Mouse (Mus musculus) frontal cortex, adult 2 months (tissue): ENCODE results near the gene Ntm. TPM values are rescaled to one million over a fixed set of nuclear protein-coding genes. Genes with fewer than 3 reads are reported as not detected.

Source experiments
- DNase-seq, 2 experiments: peaks; one replicate each; pipeline ENCODE4 v3.0.0; 2022; ENCODE audit warnings: low spot score in 1 of 2; ENCODE audit errors: extremely low spot score in 1 of 2
- polyA plus RNA-seq: library from polyadenylated mRNA; depleted of rRNA; stranded (reverse); fragments of >200 nt; gene quantifications from 2 replicates; pipeline ENCODE4 v1.2.3, GENCODE M21; 2012

Gene Ntm
- polyA plus RNA-seq, 1 experiment, result 184 TPM

DNA sequence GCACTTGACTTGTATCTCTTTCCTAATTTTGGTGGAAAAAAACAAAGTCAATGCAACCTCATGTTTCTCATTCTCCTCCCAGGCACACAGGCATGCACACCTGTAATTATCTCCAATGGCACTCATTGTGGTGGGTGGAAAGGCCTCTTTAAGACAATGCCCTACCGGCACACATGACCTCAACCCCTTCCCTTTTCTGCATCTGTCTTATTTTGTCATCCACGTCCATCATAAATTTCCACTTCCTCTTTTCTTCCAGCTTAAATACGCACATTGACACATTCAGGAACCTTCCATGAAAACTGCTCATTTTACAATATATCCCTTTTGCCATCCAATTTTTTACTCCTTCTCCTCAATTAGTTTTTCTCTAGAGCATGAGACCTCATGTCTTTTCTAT is 74.2 kb downstream of the Ntm start:
- DNase-seq, result no peak

DNA sequence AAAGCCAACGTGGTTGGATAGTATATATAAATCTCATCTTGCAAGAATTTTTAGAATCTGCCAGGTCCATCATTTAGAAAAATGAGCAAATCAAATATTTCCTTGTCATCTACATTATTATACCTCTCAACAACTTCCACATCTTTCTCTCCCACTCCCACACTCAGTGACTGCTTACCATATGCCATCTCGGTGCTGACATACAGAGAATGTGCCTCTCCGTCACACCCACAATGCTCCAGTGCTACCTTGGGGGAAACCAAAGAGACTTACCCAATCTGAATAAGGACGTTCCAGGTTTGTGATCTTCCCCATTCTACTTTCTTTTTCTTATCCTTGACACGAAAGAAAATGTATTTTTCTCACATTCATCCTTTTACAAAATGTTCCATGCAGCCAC is 75.0 kb downstream of the Ntm start:
- DNase-seq, result peak in 1 of 2 experiments; percentile 55

DNA sequence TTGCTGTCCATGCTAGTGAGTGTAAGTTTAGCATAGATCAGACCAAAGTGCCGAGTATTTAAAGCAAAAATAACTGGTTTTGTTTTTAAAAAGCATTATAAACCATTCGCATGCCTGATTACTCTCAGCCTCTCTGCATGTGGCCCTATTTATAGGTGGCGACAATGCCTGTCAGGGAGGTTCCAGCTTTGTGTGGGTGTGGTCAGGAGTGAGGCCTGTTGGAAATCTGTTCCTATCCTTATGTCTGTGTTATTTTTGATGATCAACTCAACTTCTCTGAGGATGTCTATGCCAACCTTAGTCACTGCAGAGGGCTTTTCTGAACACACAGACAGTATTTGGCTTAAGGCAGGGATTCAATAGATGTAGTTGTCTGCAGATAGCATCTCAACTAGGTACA is 78.9 kb downstream of the Ntm start:
- DNase-seq, result peak; percentile 28 to 63

DNA sequence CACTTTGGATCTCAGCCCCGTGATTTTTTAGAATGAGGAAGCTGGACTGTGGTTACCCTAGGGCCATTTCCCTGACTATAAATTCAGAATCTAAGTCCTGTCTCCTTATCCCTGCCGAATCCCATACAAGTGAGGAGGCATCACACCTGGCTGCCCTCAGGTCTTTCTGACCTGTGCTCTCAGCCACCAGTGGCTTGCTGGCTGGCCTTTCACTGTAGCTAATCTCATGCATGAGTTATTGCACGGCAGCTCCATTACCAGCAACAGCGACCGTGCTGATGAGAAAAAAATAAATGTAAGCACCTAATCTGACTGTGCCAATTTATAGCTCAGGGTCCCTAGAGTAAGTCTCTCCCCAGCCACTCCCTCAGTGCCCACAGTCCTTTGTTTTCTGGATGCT is 81.3 kb downstream of the Ntm start:
- no peak for DNase-seq

DNA sequence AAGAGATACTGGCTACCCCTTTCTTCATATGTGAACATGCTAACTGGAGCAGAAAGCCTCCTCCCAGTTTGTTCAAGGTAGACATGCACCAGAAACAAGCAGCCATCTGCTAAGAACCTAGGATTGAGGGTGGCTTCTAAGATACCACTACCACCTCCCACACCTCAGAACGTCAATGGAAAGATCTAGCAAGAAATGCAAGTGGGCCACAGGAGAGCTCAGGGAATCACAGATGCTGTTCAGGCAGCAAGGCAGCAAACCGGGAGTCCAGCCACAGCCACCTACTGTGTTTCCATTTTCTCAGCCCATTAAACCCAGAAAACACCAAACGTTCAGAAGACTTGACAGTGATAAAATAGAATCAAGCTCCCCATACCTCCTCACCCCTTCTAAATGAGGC is 85.4 kb downstream of the Ntm start:
- DNase-seq, result peak; percentile 31 to 59

DNA sequence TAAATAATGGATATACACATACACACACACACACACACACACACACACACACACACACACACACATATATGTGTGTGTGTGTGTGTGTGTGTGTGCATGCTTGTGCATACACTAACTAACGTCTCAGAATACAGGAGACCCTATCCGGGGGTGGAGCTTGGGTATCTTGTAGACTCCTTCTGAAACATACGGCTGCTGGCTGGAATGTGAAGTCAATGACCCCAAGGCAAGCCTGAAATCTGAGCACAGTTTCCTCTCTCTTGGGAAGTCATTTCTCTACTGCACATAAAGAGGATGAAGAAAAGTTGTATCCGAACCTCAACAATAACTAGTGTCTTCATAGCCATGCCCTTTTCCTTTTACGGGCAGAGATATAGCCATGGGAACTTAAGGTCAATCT is 95.2 kb downstream of the Ntm start:
- no peak for DNase-seq

DNA sequence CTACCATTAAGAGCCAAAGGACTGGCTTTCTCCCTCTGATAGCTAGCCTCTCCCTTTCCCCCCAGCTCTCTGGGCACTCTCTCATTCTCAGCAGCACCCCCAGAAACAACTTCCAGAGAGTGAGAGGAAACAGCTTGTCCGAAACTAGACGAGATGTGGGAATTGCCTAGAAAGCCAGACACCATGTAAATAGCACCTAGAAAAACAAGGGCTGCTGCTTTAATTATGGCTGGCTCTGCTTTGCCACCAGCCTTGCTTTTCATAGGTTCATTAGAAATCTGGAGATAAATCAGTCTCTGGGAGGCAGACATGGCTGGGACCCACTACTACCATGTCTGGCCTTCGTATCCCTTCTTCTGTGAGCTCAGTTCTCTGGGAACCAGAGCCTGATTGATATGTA is 96.1 kb downstream of the Ntm start:
- no peak for DNase-seq

DNA sequence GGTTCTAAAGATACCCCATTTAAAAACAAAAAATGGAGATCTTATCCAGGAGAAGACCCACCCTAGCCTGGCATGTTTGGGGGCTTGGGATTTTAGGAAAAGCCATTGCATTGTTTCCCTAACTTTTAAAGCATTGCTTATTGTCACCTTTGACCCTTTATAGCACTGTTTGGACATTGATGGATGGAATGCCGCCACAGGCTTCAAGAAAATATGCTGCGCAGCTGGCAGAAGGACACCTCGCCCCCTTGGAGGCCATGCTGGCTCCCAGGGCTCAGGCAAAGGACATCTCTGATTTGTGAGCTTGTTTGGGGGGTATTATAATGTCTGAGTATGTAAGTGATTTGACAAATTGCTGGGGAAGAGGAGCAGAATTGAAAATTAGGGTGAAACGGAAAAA is 96.8 kb downstream of the Ntm start:
- DNase-seq, result no peak

DNA sequence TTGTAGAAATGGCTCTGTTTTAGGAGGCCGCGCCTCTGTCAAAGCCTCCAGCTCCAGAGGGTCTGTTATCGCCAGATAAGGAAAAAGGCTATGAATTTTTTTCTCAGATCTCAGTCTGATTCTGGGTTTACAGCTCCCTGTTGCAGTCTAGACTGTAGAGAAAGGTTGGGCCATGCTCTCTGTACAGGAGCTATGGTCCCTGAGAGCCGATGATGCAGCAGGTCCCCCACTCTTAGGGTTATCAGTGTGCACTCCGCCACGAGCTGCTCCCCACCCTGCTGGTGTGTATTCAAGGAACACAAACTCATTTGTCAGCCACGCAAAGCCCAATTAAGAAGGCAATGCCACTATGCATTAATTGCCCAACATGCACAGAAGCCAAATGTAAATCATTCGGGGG is 97.4 kb downstream of the Ntm start:
- no peak for DNase-seq

DNA sequence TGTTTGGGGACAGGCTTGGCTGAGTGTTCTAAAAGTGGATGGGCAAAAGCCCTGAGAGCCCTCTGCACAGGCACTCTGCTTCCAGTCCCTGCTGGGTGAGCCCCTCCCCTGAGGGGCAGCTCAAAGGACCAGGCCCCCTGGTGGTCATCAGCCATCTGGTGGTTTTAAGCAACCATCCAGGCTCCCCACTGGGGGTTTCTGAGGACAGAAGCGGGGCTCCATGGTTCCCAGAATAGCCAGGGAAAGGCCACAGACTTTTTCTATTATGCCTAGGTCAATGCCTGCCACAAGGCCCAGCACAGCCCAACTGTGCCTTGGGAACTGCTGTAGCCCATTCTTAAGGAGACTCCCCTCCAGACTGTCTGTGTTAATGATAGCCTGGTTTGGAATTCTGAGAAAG is 98.1 kb downstream of the Ntm start:
- DNase-seq, result no peak

DNA sequence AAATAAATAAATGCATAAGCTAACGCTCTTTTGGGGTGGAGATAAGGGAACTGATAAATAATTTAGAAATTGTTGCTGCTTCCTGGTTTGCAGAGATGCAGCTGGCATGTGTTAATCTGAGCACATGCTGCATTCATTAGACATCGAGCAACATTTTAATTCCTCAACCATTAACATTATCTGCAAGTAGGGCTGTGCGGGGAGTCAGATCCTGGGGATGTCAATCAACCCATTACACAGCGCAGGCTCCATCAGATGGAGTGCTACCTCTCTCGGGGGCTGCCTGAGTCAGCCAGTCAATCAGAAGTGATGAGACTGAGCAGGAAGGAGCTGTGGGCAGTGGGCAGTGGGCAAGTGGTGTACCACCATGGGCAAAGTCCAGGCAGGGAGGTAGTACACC is 100.5 kb downstream of the Ntm start:
- no peak for DNase-seq

DNA sequence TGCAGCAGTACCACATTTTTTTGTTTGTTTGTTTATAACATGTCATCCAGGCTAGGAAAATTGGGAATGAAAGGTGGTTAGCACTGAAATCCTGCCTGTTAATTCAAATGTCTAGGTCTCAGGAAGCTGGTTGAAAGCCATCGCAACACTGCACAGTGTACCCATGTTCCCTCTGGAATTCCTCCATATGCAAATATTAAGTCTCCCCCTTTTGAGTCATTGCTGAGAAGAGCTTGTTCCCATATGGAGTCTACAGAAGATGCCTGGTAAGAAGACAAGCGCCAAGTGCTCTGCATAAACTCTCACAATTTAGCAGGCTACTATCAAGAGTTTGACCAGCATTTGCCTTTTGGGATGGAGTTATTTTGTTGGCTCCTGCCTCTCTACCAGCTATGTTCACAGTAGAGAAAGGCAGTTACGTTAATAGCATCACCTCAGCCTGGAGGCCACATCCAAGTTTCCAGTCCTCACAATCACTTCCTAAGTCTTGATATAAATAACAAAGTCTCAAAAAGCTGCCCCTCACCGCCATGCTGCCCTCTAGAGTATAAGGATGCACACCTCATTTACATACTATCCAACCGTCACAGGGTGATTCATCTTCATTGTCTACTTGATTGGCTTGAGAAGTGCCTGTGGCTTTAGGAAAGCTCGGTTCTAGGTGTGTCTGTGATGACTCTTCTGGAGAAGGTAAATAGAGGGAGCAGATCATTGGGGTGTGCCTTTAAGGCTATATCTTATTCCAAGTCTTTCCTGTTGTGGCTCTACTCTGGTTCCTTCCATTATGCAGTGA is 103.5 kb downstream of the Ntm start:
- no peak for DNase-seq

DNA sequence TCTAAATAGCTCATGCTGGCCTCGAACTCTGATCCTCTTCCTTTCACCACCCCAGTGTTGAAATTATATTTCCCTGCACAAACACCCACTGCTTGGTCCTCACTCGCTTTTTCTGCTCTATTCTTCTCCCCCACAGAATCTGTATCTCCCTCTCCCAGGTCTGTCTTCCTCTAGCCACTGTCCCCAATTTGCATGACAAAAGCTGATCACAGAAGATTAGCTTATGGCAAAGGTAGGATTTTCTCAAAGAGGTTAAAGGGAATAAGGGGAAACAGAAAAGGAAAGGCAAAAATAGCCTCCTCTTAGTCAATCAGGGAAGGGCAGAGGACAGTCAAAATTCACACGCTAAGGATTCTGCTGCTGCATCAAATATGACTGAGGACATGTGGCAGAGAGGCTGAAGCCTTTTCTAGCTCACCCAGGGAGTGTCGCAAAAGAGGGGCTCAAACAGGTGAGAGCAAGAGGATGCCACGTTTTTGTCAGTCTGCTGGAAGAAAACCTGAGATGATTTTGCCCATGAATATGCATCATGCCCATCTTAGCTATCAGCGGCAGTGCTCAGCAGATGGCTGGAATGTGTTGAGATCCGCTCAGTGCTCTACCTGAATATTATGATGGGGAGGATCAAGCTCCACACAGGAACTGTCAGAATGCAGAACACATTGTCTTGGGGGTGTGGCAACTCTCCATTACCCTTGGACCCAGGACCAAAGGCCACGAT is 114.0 kb downstream of the Ntm start:
- no peak for DNase-seq

DNA sequence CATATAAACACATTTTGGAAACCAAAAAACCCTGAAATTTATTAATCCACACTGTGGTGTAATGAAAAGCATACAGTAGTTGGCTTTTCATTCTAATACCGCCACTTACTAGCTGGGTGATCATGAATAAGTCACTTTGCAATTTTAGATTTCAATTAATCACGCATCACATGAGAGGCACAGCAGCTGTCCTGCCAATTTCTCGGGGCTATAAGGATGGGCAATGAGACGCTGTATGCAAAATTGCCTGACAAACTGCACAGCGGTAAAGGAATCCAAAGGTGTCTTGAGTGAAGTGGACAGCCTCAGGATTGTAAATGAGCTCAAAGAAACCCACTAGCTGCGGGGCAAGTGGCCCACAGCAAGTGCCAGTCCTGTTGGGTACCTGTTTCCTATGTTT is 125.6 kb downstream of the Ntm start:
- no peak for DNase-seq

DNA sequence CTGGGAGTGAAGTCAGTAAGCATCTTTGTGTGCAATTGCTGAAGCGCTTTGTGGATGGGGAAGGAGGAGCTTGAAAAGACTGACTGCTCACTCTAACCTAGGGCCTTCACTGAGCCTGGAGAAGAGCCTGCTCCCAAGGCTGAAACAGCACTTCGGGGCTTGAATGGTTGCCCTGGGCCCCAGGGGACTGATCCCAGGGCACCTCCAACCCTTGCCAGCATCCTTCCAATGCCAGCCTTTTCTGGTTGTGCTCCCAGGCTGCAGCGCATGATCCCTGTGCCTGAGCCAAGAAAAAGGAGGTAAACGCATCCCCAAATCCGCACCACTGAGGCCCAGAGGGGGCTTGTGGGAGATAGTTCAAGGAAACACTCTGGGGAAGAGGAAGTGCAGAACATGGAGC is 128.0 kb downstream of the Ntm start:
- peak; percentile 14 to 58 for DNase-seq

DNA sequence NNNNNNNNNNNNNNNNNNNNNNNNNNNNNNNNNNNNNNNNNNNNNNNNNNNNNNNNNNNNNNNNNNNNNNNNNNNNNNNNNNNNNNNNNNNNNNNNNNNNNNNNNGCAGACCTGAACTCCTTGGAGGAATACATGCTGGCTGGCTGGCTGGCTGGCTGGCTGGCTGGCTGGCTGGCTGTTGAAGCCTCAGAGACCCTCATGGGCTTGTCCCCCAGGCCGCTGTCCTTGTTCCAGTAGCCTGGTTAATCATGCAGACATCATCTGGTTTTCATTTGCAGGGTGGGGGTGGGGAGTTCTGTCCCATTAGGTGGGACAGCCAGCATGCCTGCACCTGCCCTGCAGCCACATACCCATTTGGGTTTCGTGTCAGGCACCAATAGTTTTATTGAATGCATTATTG is 129.2 kb downstream of the Ntm start:
- DNase-seq, result no peak

DNA sequence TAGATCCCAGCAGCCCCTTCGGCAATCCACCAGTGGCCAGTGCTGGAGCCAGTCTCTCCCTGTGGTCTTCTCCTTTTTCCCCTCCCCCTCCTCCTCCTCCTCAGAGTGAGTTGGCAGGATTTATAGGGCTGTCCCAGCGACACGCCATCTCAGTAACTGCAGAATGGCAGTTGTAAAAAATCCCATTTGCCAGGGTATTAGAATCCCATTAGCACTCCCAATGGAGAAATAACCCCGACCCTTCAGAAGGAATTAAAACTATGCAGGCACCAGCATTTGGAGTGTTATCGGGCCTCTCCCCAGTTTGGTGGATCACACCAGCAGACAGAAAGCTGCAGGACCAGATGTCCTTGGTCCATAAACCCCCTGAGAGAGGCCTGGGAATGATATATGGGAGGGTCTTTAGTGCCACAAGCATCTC is 135.7 kb downstream of the Ntm start:
- DNase-seq, result no peak

DNA sequence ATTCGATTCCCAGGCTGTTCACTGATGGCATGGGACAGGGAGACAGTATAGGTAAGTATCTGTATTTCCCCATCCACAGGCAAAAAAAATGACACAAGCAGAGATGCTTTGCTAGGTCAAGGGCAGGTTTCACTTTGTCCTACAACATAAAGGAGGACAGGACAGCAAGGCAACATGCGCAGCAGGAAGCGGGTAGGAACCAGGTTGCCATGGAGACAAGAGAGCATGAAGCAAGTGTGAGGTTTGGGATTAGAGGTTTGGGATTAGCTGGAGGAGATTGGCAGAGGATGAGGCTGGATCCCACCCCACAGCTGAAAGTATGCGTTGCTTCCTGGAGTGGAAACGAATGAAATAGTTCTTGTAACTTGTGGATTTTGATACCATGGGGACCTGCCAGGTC is 137.7 kb downstream of the Ntm start:
- DNase-seq, result no peak

DNA sequence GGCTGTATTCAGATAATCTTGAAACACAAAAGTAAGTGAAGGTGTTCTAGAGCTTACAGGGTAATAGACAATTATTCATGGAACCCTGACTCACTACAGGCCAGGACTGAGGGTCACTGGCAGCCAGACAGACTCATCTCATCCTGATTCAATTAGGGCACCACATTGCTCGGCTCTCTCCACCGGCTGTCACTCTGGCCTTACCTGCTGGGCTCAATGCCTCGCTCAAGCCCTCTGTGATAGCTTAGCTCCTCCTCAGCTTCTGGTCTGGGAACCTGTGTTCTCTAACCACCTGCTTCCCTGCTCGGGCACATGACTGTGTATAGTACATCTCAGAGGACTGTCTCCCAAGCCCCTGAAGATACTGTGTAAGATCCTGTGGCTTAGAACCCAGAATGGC is 139.2 kb downstream of the Ntm start:
- DNase-seq, result no peak

DNA sequence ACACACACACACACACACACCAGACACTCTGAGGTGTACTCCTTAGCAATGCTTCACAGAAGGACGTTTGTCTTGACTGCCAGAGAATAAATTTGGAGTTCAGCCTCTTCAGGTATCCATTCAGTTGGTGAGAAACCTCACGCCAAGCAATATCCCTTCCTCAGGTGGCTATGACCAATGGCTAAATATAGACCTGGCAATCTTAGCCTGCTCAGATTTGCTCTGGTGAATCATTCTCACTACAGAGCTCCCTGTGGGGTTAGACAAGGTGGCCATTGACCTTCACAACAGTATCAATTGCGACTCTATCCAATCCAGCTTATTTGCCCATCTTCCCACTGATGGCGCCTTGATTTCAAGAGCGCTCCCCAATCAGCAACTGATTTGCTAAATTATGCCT is 150.3 kb downstream of the Ntm start:
- DNase-seq, result no peak

DNA sequence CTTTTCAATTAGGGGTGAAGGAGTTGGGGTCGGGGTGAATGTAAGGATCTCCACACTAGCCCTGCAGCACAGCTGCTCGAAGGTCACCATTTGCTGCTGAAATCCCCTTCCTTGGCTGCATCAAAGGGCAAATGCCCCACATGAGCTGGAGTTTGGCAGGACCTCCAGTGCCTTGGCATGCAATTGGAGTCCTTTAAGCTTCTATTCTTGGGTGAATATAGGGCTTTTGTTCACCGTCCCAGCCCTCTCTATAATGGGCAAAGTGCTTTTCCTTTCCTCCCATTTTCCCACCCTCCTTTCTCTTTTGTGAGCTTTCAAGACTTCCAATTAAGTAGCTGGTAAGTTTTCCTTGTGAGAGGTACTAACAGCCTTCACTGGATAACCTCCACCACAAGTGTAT is 156.2 kb downstream of the Ntm start:
- peak in 1 of 2 experiments; percentile 51 for DNase-seq

DNA sequence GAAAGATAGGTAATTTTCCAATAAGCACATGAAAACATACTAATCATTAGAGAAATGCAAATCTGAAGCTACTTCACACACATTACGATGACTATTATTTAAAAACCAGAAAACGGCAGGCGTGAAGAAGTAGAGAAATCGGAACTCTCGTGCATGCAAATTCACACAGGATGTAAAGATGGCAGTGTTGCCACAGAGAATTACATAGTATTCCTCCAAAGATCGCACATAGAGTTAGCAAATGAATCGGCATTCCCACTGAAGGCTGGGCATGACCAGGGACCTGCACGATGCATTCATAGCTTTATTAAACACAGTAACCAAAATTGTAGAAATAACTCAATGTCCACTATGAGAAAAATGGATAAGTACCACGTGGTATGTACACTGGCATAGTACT is 158.5 kb downstream of the Ntm start:
- DNase-seq, result no peak
